Mouse (Mus musculus) embryonic fibroblast, embryonic 13.5 days (primary cell): ENCODE measurements at regions not wholly inside any gene's neighbourhood (a gene's known extent, or its start where the extent isn't known, plus 50 kb on each side); places are given as distances from the start of the nearest gene placed in this dataset.

Experiments used
- CTCF ChIP-seq: IDR thresholded peaks from 2 replicates; pipeline ENCODE4 v1.5.1; 2011; ENCODE audit warnings: mild to moderate bottlenecking, control low read depth, low read length, moderate library complexity, borderline replicate concordance; ENCODE audit not compliant: insufficient read depth
- POLR2A ChIP-seq: IDR thresholded peaks from 2 replicates; pipeline ENCODE4 v1.6.1; 2011; ENCODE audit warnings: low read depth, mild to moderate bottlenecking, control low read depth, low read length, moderate library complexity

DNA sequence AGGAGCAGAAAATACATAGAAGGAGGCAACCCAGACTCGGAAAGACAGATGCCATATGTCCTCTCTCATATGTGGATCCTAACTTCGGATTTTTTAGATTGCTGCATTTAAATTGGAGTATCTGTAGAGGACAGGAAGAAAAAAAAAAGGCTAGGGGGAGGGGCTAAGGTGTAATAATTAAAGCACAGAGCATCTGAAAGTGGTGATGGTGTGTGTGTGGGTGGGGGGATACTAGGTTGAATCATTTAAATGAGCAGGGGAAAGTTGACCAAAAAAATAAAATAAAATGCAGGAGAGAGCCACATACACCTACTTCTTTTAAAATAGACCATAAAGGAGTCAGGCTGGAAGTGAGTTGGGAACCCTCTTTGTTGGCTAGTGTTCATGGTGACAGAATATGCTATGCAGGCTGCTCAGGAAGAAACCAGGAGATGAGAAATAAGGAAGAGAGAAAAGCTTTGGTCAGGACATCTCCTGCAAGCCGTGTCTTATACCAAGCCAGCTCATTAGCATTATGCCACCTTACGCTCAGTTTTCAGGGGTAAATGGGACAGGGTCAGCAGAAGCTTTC lies 104.7 kb upstream of the Ptprm start:
- TF ChIP-seq POLR2A (no peak), CTCF (no peak)
